Mouse (Mus musculus) cerebellum, adult 2 months (tissue): ENCODE measurements around the gene Qdpr.

Experiments used
- CTCF ChIP-seq: fragments of 200-500 bp; IDR thresholded peaks from 2 replicates; pipeline ENCODE4 v1.5.1; 2011; ENCODE audit warnings: low read depth, mild to moderate bottlenecking, control low read depth, low read length, moderate library complexity, borderline replicate concordance; ENCODE audit not compliant: insufficient read depth
- POLR2A ChIP-seq: fragments of 200-500 bp; IDR thresholded peaks from 2 replicates; pipeline ENCODE4 v1.6.1; 2011; ENCODE audit warnings: low read length, control low read depth, borderline replicate concordance; ENCODE audit not compliant: insufficient read depth

GRCm38 (mm10) chr5:45453451-45453850 is 3.4 kb upstream of the Qdpr start, which contains the start of gene Clrn2:
- TF ChIP-seq CTCF (no peak), POLR2A (no peak)
